21 mouse cellular contexts compared by ENCODE assay signal in genomic region chr1:21618712-21619111, GRCm38 (mm10).
DNase-seq lines count a peak whose midpoint lies in the region; TF ChIP-seq lines count a peak whose summit lies in the region.
"Had no signal": no experiment of that assay in that cellular context is flagged by ENCODE, and none has a peak within 500 bp of the region (broad histone marks: within the 10 kb centered on the region; RNA-seq: fewer than 3 reads in every experiment).

No protein-coding gene starts in this region.

- no peak for TF ChIP-seq POLR2A in lung, adult 2 months (IDR thresholded peaks at IDR 0.05; ENCODE audit: borderline replicate concordance, extremely low read depth, low read depth, low read length)

- no peak for TF ChIP-seq CTCF in lung, adult 2 months (IDR thresholded peaks at IDR 0.05; ENCODE audit: insufficient read depth, low read length)

- DNase-seq in CD4-positive helper T cell, adult 2 months (ENCODE audit: low read depth, low spot score), result peak; percentile 21
- DNase-seq in T-cell, adult 2 months (ENCODE audit: low spot score), result peak; percentile 0
- peak; percentile 16 for DNase-seq in induced T-regulatory cell, adult 2 months (ENCODE audit: low read depth)
- peak; percentile 13 to 15 for DNase-seq in natural killer cell, adult 2 months (ENCODE audit: low spot score in 2 of 2)
- DNase-seq in adrenal gland, adult 8-10 months, result no peak
- DNase-seq in lung, adult 2 months, result no peak
- no peak for DNase-seq in lung, postnatal 4 days
- DNase-seq: adrenal gland, postnatal 10 days; cerebellum, adult 9-10 months; forebrain, postnatal 0 days; heart, postnatal 10 days; kidney, adult 9 months; kidney, postnatal 10 days; layer of hippocampus, adult 9-11 months; midbrain, embryonic 14.5 days; right cerebral cortex, postnatal 25 days had no signal

- no peaks in the 10 kb centered on the region for H3K4me1 ChIP-seq in lung, adult 2 months (ENCODE audit: control insufficient read depth, insufficient read depth, low read length)
- H3K4me1 ChIP-seq: limb, embryonic 12.5 days; liver, embryonic 15.5 days; lung, embryonic 15.5 days had no signal

- 84% methylated on average over 3 of the region's 3 CpGs for WGBS in lung, adult 2 months

- no peak overlapping the region for H3K4me3 ChIP-seq in lung, adult 2 months (replicated peaks; ENCODE audit: extremely low read depth, low read depth, low read length)
- H3K4me3 ChIP-seq: erythroblast, embryonic 14.5 days; heart, embryonic 13.5 days; limb, embryonic 12.5 days; liver, embryonic 15.5 days; lung, embryonic 15.5 days had no signal

Comparison
In these comparisons a context has a peak if more than half of its experiments do, and no peak if none do; other contexts are left out.
1. DNase-seq: peak in CD4-positive helper T cell, adult 2 months (single experiment), T-cell, adult 2 months (single experiment), induced T-regulatory cell, adult 2 months (single experiment) and natural killer cell, adult 2 months (2 of 2); none in adrenal gland, adult 8-10 months (single experiment), lung, adult 2 months (single experiment) and lung, postnatal 4 days (0 of 2).